12 mouse cellular contexts compared by ENCODE assay signal in the genomic region with DNA sequence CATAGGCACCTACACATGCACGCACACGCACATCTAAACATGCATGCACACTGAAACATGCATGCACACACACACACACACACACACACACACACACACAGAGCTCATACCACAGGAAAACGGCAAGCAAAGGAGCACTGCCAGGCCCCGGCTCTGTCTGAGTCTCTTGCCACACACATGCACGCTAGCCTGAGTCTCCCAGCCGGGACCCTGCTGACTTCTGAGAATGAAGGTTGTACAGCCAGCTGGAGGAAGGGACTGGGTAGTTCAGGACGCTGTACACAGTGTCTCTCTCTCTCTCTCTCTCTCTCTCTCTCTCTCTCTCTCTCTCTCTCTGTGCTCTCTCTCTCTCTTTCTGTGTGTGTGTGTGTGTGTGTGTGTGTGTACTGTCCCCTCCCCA. TPM values are rescaled to one million over a fixed set of nuclear protein-coding genes. Genes with fewer than 3 reads are reported as not detected.
A peak's percentile ranks its signal among the peaks of the same experiment; 100 is the strongest.
DNase-seq lines count a peak whose midpoint lies in the region; ATAC-seq lines count a peak whose summit lies in the region.
"Had no signal": no experiment of that assay in that cellular context is flagged by ENCODE, and none has a peak within 500 bp of the region (broad histone marks: within the 10 kb centered on the region; RNA-seq: fewer than 3 reads in every experiment).

No protein-coding gene starts in this region.

- peaks cover 20% of the 10 kb centered on the region for H3K4me1 ChIP-seq in hindbrain, embryonic 12.5 days
- H3K4me1 ChIP-seq in hindbrain, embryonic 11.5 days (replicated peaks; ENCODE audit: control insufficient read depth, insufficient read depth, low read length): peaks cover 2% of the 10 kb centered on the region; the same call in 1 of the 2 replicates
- peaks cover 27% of the 10 kb centered on the region for H3K4me1 ChIP-seq in midbrain, embryonic 12.5 days

- intact Hi-C loops in left cerebral cortex, postnatal 36 days (cut with DNase I): no loop called here

- WGBS in hindbrain, embryonic 12.5 days: 48% methylated on average over 7 of the region's 7 CpGs
- 64% methylated on average over 7 of the region's 7 CpGs for whole genome bisulfite sequencing in hindbrain, embryonic 11.5 days
- 31% methylated on average over 7 of the region's 7 CpGs for WGBS in midbrain, embryonic 12.5 days

- no peak overlapping the region for H3K4me3 ChIP-seq in hindbrain, embryonic 12.5 days
- H3K4me3 ChIP-seq in hindbrain, embryonic 11.5 days (ENCODE audit: low read depth, low read length): no peak overlapping the region
- no peak overlapping the region for H3K4me3 ChIP-seq in midbrain, embryonic 12.5 days
- H3K4me3 ChIP-seq: embryonic facial prominence, embryonic 12.5 days; limb, embryonic 15.5 days had no signal

- no peaks in the 10 kb centered on the region for H3K9me3 ChIP-seq in hindbrain, embryonic 12.5 days (replicated peaks)
- H3K9me3 ChIP-seq in hindbrain, embryonic 11.5 days (ENCODE audit: control insufficient read depth, low read length): no peaks in the 10 kb centered on the region
- no peaks in the 10 kb centered on the region for H3K9me3 ChIP-seq in midbrain, embryonic 12.5 days
- H3K9me3 ChIP-seq: limb, embryonic 15.5 days had no signal

- H3K27me3 ChIP-seq in hindbrain, embryonic 12.5 days: no peaks in the 10 kb centered on the region
- no peaks in the 10 kb centered on the region for H3K27me3 ChIP-seq in hindbrain, embryonic 11.5 days (ENCODE audit: control insufficient read depth, insufficient read depth, low read length)
- H3K27me3 ChIP-seq in midbrain, embryonic 12.5 days: 0 out of 2 replicates have a peak, but pooled peaks cover 14% of the 10 kb centered on the region
- H3K27me3 ChIP-seq: embryonic facial prominence, embryonic 12.5 days; limb, embryonic 15.5 days; neural tube, embryonic 12.5 days had no signal

- H3K4me2 ChIP-seq in hindbrain, embryonic 12.5 days (replicated peaks): no peak overlapping the region
- H3K4me2 ChIP-seq in hindbrain, embryonic 11.5 days (replicated peaks; ENCODE audit: low read depth, low read length): no peak overlapping the region
- H3K4me2 ChIP-seq in midbrain, embryonic 12.5 days (replicated peaks): no peak overlapping the region
- H3K4me2 ChIP-seq: embryonic facial prominence, embryonic 12.5 days; limb, embryonic 15.5 days; neural tube, embryonic 12.5 days had no signal

- H3K27ac ChIP-seq in hindbrain, embryonic 12.5 days: peak overlapping the region; percentile 14; the same call in 1 of the 2 replicates
- no peak overlapping the region for H3K27ac ChIP-seq in hindbrain, embryonic 11.5 days (ENCODE audit: low read depth, low read length)
- peak overlapping the region; percentile 63; the same call in 1 of the 2 replicates for H3K27ac ChIP-seq in midbrain, embryonic 12.5 days (replicated peaks)
- H3K27ac ChIP-seq: limb, embryonic 15.5 days; neural tube, embryonic 12.5 days had no signal

- H3K36me3 ChIP-seq in hindbrain, embryonic 12.5 days: no peaks in the 10 kb centered on the region
- H3K36me3 ChIP-seq in hindbrain, embryonic 11.5 days (ENCODE audit: control insufficient read depth, insufficient read depth, low read length): no peaks in the 10 kb centered on the region
- H3K36me3 ChIP-seq in midbrain, embryonic 12.5 days: no peaks in the 10 kb centered on the region
- H3K36me3 ChIP-seq: embryonic facial prominence, embryonic 12.5 days; limb, embryonic 15.5 days; neural tube, embryonic 12.5 days had no signal

- DNase-seq in hindbrain, embryonic 11.5 days (ENCODE audit: low spot score): no peak
- peak; percentile 47 for DNase-seq in thymus, postnatal 14 days
- DNase-seq in thymus, adult 18-20 months: no peak
- DNase-seq in cerebellum, postnatal 25 days: no peak
- DNase-seq in left cerebral cortex, postnatal 36 days (ENCODE audit: low spot score in 2 of 2): no peak
- DNase-seq: cerebellum, adult 11-12 months had no signal

- ATAC-seq in hindbrain, embryonic 12.5 days (ENCODE audit: low FRiP score): no peak
- ATAC-seq in hindbrain, embryonic 11.5 days (ENCODE audit: low FRiP score): no peak
- no peak for ATAC-seq in midbrain, embryonic 12.5 days (ENCODE audit: low FRiP score, low read depth)

- no peak overlapping the region for H3K9ac ChIP-seq in hindbrain, embryonic 12.5 days
- no peak overlapping the region for H3K9ac ChIP-seq in hindbrain, embryonic 11.5 days (ENCODE audit: low read depth, low read length)
- no peak overlapping the region for H3K9ac ChIP-seq in midbrain, embryonic 12.5 days (replicated peaks)
- H3K9ac ChIP-seq: embryonic facial prominence, embryonic 12.5 days; limb, embryonic 15.5 days; neural tube, embryonic 12.5 days had no signal

RNA-seq across cellular contexts. Expression of gene Fam222a, which starts 17.4 kb away (rescaled TPM):
- 9.4 and 9.9 TPM in 2 replicates for polyA plus RNA-seq in hindbrain, embryonic 12.5 days (2016; fragmentation: Nextera tagmentation; extraction: Ambion mirVana)
- polyA plus RNA-seq in hindbrain, embryonic 11.5 days (2014; fragmentation: Nextera tagmentation; extraction: Ambion mirVana): 4.8 and 6.5 TPM in 2 replicates
- 9.4 and 10.2 TPM in 2 replicates for polyA plus RNA-seq in midbrain, embryonic 12.5 days (2016; fragmentation: Nextera tagmentation; extraction: Ambion mirVana)
- total RNA-seq in left cerebral cortex, postnatal 36 days (2021): 10 to 100 TPM in 1 of 2 experiments, 1 to 10 TPM in 1; 10.0 to 12.6 TPM
- total RNA-seq: CH12.LX had no signal
